ENCODE assay signal across 21 mouse cellular contexts in genomic region chr15:94927986-94928385, GRCm38 (mm10).
DNase-seq lines count a peak whose midpoint lies in the region; ATAC-seq and TF ChIP-seq lines count a peak whose summit lies in the region.
"Had no signal": no experiment of that assay in that cellular context is flagged by ENCODE, and none has a peak within 500 bp of the region (broad histone marks: within the 10 kb centered on the region; RNA-seq: fewer than 3 reads in every experiment).

No protein-coding gene starts in this region.

- H3K9ac ChIP-seq in forebrain, embryonic 12.5 days = no peak overlapping the region
- no peak overlapping the region for H3K9ac ChIP-seq in hindbrain, embryonic 11.5 days (ENCODE audit: low read depth, low read length)
- H3K9ac ChIP-seq in hindbrain, postnatal 0 days (replicated peaks; ENCODE audit: low read length) = no peak overlapping the region
- H3K9ac ChIP-seq in neural tube, embryonic 13.5 days = no peak overlapping the region
- H3K9ac ChIP-seq in neural tube, embryonic 15.5 days (replicated peaks) = no peak overlapping the region
- H3K9ac ChIP-seq: embryonic facial prominence, embryonic 13.5 days; heart, embryonic 13.5 days; intestine, embryonic 15.5 days had no signal

- no peak overlapping the region for H3K4me2 ChIP-seq in forebrain, embryonic 12.5 days
- no peak overlapping the region for H3K4me2 ChIP-seq in hindbrain, embryonic 11.5 days (replicated peaks; ENCODE audit: low read depth, low read length)
- no peak overlapping the region for H3K4me2 ChIP-seq in hindbrain, postnatal 0 days (ENCODE audit: low read depth, low read length)
- no peak overlapping the region for H3K4me2 ChIP-seq in neural tube, embryonic 13.5 days
- no peak overlapping the region for H3K4me2 ChIP-seq in neural tube, embryonic 15.5 days
- H3K4me2 ChIP-seq: embryonic facial prominence, embryonic 13.5 days; heart, embryonic 13.5 days; intestine, embryonic 15.5 days had no signal

- no peak for DNase-seq in forebrain, embryonic 10.5 days (ENCODE audit: extremely low spot score, low spot score)
- no peak for DNase-seq in hindbrain, embryonic 11.5 days (ENCODE audit: low spot score)
- DNase-seq in hindbrain, postnatal 0 days (ENCODE audit: low spot score) = no peak
- no peak for DNase-seq in cerebellum, postnatal 4 days (ENCODE audit: low spot score in 2 of 2)
- DNase-seq: adrenal gland, postnatal 10 days; B cell, adult 2 months; cerebellum, adult 11-12 months; cerebellum, adult 9-10 months; cerebellum, postnatal 25 days; gastrocnemius, adult 2 months; gastrocnemius, postnatal 25 days; heart, postnatal 36 days; kidney, adult 18-20 months had no signal

- H3K4me3 ChIP-seq in forebrain, embryonic 12.5 days (replicated peaks) = no peak overlapping the region
- H3K4me3 ChIP-seq in forebrain, embryonic 10.5 days = no peak overlapping the region
- no peak overlapping the region for H3K4me3 ChIP-seq in hindbrain, embryonic 11.5 days (ENCODE audit: low read depth, low read length)
- no peak overlapping the region for H3K4me3 ChIP-seq in hindbrain, postnatal 0 days (ENCODE audit: low read length)
- H3K4me3 ChIP-seq in neural tube, embryonic 13.5 days = no peak overlapping the region
- H3K4me3 ChIP-seq in neural tube, embryonic 15.5 days (replicated peaks) = no peak overlapping the region
- H3K4me3 ChIP-seq: embryonic facial prominence, embryonic 13.5 days; gastrocnemius, adult 2 months; heart, embryonic 13.5 days; intestine, embryonic 15.5 days had no signal

- no peaks in the 10 kb centered on the region for H3K36me3 ChIP-seq in forebrain, embryonic 12.5 days (replicated peaks)
- H3K36me3 ChIP-seq in forebrain, embryonic 10.5 days (replicated peaks) = no peaks in the 10 kb centered on the region
- no peaks in the 10 kb centered on the region for H3K36me3 ChIP-seq in hindbrain, embryonic 11.5 days (ENCODE audit: control insufficient read depth, insufficient read depth, low read length)
- no peaks in the 10 kb centered on the region for H3K36me3 ChIP-seq in hindbrain, postnatal 0 days (ENCODE audit: insufficient read depth, low read length)
- H3K36me3 ChIP-seq in neural tube, embryonic 13.5 days = no peaks in the 10 kb centered on the region
- no peaks in the 10 kb centered on the region for H3K36me3 ChIP-seq in neural tube, embryonic 15.5 days
- H3K36me3 ChIP-seq: embryonic facial prominence, embryonic 13.5 days; G1E; heart, embryonic 13.5 days; intestine, embryonic 15.5 days had no signal

- peaks cover 2% of the 10 kb centered on the region; the same call in 1 of the 2 replicates for H3K4me1 ChIP-seq in forebrain, embryonic 12.5 days
- H3K4me1 ChIP-seq in forebrain, embryonic 10.5 days = no peaks in the 10 kb centered on the region
- H3K4me1 ChIP-seq in hindbrain, embryonic 11.5 days (replicated peaks; ENCODE audit: control insufficient read depth, insufficient read depth, low read length) = no peaks in the 10 kb centered on the region
- H3K4me1 ChIP-seq in hindbrain, postnatal 0 days (ENCODE audit: insufficient read depth, low read length) = no peaks in the 10 kb centered on the region; the same call in 1 of the 2 replicates
- H3K4me1 ChIP-seq in neural tube, embryonic 13.5 days (replicated peaks) = peaks cover 42% of the 10 kb centered on the region
- H3K4me1 ChIP-seq in neural tube, embryonic 15.5 days = peaks cover 5% of the 10 kb centered on the region; the same call in 1 of the 2 replicates
- H3K4me1 ChIP-seq: heart, embryonic 13.5 days; intestine, embryonic 15.5 days had no signal

- no peak for TF ChIP-seq CTCF in hindbrain, postnatal 0 days (IDR thresholded peaks at IDR 0.05; ENCODE audit: low read depth)

- 77% methylated on average over 5 of the region's 5 CpGs for WGBS in forebrain, embryonic 12.5 days
- 92% methylated on average over 5 of the region's 5 CpGs for WGBS in forebrain, embryonic 10.5 days
- 76% methylated on average over 5 of the region's 5 CpGs for WGBS in hindbrain, embryonic 11.5 days
- WGBS in hindbrain, postnatal 0 days = 71% methylated on average over 5 of the region's 5 CpGs
- whole genome bisulfite sequencing in neural tube, embryonic 13.5 days = 47% methylated on average over 5 of the region's 5 CpGs
- 42% methylated on average over 5 of the region's 5 CpGs for WGBS in neural tube, embryonic 15.5 days

- H3K27ac ChIP-seq in forebrain, embryonic 12.5 days = 0 out of 2 replicates have a peak overlapping the region, but pooled peaks have one; percentile 2
- H3K27ac ChIP-seq in forebrain, embryonic 10.5 days = no peak overlapping the region
- H3K27ac ChIP-seq in hindbrain, embryonic 11.5 days (ENCODE audit: low read depth, low read length) = peak overlapping the region; percentile 62; the same call in 1 of the 2 replicates
- no peak overlapping the region for H3K27ac ChIP-seq in hindbrain, postnatal 0 days
- peak overlapping the region; percentile 13; the same call in 1 of the 2 replicates for H3K27ac ChIP-seq in neural tube, embryonic 13.5 days (replicated peaks)
- H3K27ac ChIP-seq in neural tube, embryonic 15.5 days (replicated peaks) = no peak overlapping the region
- H3K27ac ChIP-seq: embryonic facial prominence, embryonic 13.5 days; gastrocnemius, adult 2 months; heart, embryonic 13.5 days; intestine, embryonic 15.5 days had no signal

- H3K27me3 ChIP-seq in forebrain, embryonic 12.5 days = no peaks in the 10 kb centered on the region
- no peaks in the 10 kb centered on the region for H3K27me3 ChIP-seq in forebrain, embryonic 10.5 days (ENCODE audit: poor library complexity, severe bottlenecking)
- H3K27me3 ChIP-seq in hindbrain, embryonic 11.5 days (ENCODE audit: control insufficient read depth, insufficient read depth, low read length) = no peaks in the 10 kb centered on the region
- H3K27me3 ChIP-seq in hindbrain, postnatal 0 days (ENCODE audit: insufficient read depth, low read length) = no peaks in the 10 kb centered on the region
- H3K27me3 ChIP-seq in neural tube, embryonic 13.5 days = no peaks in the 10 kb centered on the region
- no peaks in the 10 kb centered on the region for H3K27me3 ChIP-seq in neural tube, embryonic 15.5 days (replicated peaks)
- H3K27me3 ChIP-seq: embryonic facial prominence, embryonic 13.5 days; intestine, embryonic 15.5 days had no signal

- no peak for ATAC-seq in forebrain, embryonic 12.5 days (ENCODE audit: low FRiP score)
- no peak for ATAC-seq in hindbrain, embryonic 11.5 days (ENCODE audit: low FRiP score)
- ATAC-seq in hindbrain, postnatal 0 days = no peak
- ATAC-seq in neural tube, embryonic 13.5 days (ENCODE audit: low read depth) = no peak
- no peak for ATAC-seq in neural tube, embryonic 15.5 days (ENCODE audit: low FRiP score)
- ATAC-seq: CD4-positive, CD25-positive, alpha-beta regulatory T cell, adult 4 months; intestine, embryonic 15.5 days had no signal

- no peaks in the 10 kb centered on the region for H3K9me3 ChIP-seq in forebrain, embryonic 12.5 days
- H3K9me3 ChIP-seq in forebrain, embryonic 10.5 days = no peaks in the 10 kb centered on the region
- H3K9me3 ChIP-seq in hindbrain, embryonic 11.5 days (ENCODE audit: control insufficient read depth, low read length) = no peaks in the 10 kb centered on the region
- H3K9me3 ChIP-seq in hindbrain, postnatal 0 days (ENCODE audit: low read length) = no peaks in the 10 kb centered on the region
- no peaks in the 10 kb centered on the region for H3K9me3 ChIP-seq in neural tube, embryonic 13.5 days
- H3K9me3 ChIP-seq in neural tube, embryonic 15.5 days (replicated peaks) = no peaks in the 10 kb centered on the region
- H3K9me3 ChIP-seq: embryonic facial prominence, embryonic 13.5 days; heart, embryonic 13.5 days; intestine, embryonic 15.5 days had no signal

Comparison
In these comparisons a context has a peak if more than half of its experiments do, and no peak if none do; other contexts are left out.
1. H3K27ac ChIP-seq: peak in forebrain, embryonic 12.5 days (single experiment), hindbrain, embryonic 11.5 days (single experiment) and neural tube, embryonic 13.5 days (single experiment); none in forebrain, embryonic 10.5 days (single experiment), hindbrain, postnatal 0 days (single experiment) and neural tube, embryonic 15.5 days (single experiment).